Mouse (Mus musculus): Measurements from ENCODE around the gene Mettl11b. TPM values are rescaled to one million over a fixed set of nuclear protein-coding genes. Genes with fewer than 3 reads are reported as not detected.

Gene Mettl11b
- polyA plus RNA-seq (2012; rRNA removed; ENCODE audit: low replicate concordance) = not detected in 2 replicates

DNA sequence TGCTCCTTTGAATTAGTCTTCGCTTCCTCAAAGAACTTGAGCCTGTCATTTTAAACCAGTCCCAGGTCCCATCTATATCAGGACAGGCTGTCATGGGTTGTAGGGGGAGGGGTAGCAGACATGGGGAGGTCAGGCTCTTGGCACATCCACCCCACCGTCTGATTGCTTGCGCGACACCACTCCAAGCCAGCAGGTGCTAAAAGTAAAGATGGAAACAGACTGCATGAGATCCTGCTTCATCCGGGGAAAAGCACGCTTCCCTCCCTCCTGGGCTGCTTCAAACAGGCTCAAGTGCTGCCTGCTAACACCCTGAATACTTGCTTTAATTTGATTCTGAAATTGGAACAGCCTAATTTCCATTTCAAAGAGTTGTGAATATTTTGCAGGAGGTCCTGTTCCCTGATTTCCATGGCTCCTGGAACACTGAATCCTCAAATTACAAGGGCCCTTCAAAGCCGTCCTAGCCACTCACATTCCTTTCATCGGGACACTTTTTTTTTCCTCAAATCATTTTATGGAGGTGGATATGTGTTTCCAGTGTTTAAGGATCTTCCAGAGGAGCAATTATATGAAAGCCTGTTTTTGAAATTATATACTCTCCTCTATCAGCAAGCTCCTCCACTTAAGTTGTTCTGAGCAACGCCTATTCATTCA is at the start of gene Mettl11b:
Gene Mettl11b, minus strand, starts transcription at position 127 of the 654 bp plus-strand sequence.

Other genes with a start within 250 kb of the Mettl11b start
- 0.72 and 0.75 TPM in 2 replicates for gene Kifap3, start 54.4 kb upstream of the Mettl11b start, polyA plus RNA-seq (2012; rRNA removed; ENCODE audit: low replicate concordance)
- 3.2 and 4.4 TPM in 2 replicates for gene Scyl3, start 203.9 kb upstream of the Mettl11b start, polyA plus RNA-seq (2012; rRNA removed; ENCODE audit: low replicate concordance)

All from duodenum, adult 2 months (tissue).